Mouse (Mus musculus) limb, embryonic 11.5 days (tissue): Measurements from ENCODE around the gene Aff3. TPM values are rescaled to one million over a fixed set of nuclear protein-coding genes. Genes with fewer than 3 reads are reported as not detected.

Experiments used
- ATAC-seq: fragments of 200-750 bp; cut with Nextera tagmentation; 2 replicates; pipeline ENCODE4 v1.8.0; 2017; ENCODE audit warnings: low read depth; ENCODE audit not compliant: insufficient number of reproducible peaks, low FRiP score, low TSS enrichment
- DNase-seq: peaks from one replicate; pipeline ENCODE4 v3.0.0-alpha.2; 2015; ENCODE audit warnings: low spot score
- H3K27ac ChIP-seq: fragments of 300-500 bp; sonication (generic); replicated peaks from 2 replicates; pipeline ENCODE4 v1.5.1; 2014; ENCODE audit warnings: low read depth, mild to moderate bottlenecking, low read length
- H3K27me3 ChIP-seq: fragments of 300-500 bp; sonication (generic); 2 replicates; pipeline ENCODE4 v1.6.1; 2014; ENCODE audit warnings: mild to moderate bottlenecking, low read length, mixed read lengths; ENCODE audit not compliant: control insufficient read depth, insufficient read depth
- H3K36me3 ChIP-seq: fragments of 300-500 bp; sonication (generic); 2 replicates; pipeline ENCODE4 v1.6.1; 2014; ENCODE audit warnings: mild to moderate bottlenecking, low read length, moderate library complexity, mixed read lengths; ENCODE audit not compliant: control insufficient read depth, insufficient read depth
- H3K4me1 ChIP-seq: fragments of 300-500 bp; sonication (generic); 2 replicates; pipeline ENCODE4 v1.6.1; 2014; ENCODE audit warnings: low read length, mixed read lengths; ENCODE audit not compliant: control insufficient read depth, insufficient read depth
- H3K4me2 ChIP-seq: fragments of 300-500 bp; sonication (generic); 2 replicates; pipeline ENCODE4 v1.6.1; 2014; ENCODE audit warnings: low read depth, mild to moderate bottlenecking, moderate library complexity; ENCODE audit not compliant: severe bottlenecking
- H3K4me3 ChIP-seq: fragments of 300-500 bp; sonication (generic); 2 replicates; pipeline ENCODE4 v1.5.1; 2014; ENCODE audit warnings: low read depth, low read length
- H3K9ac ChIP-seq: fragments of 300-500 bp; sonication (generic); 2 replicates; pipeline ENCODE4 v1.6.1; 2014; ENCODE audit warnings: mild to moderate bottlenecking, low read length
- H3K9me3 ChIP-seq: fragments of 300-500 bp; sonication (generic); 2 replicates; pipeline ENCODE4 v1.6.1; 2016; ENCODE audit warnings: low read length; ENCODE audit not compliant: control insufficient read depth
- WGBS: fragments of 180-500 bp; shearing (Covaris S2); extraction: QIAGEN DNeasy Blood & Tissue Kit; methylation state at CpG from one replicate; pipeline ENCODE4 v1.1.7; 2014; 5-methylcytosine and 5-hydroxymethylcytosine counted together
- polyA plus RNA-seq: library from polyadenylated mRNA; unstranded; fragments of >200 nt; fragmentation: Nextera tagmentation; extraction: Ambion mirVana; gene quantifications from 2 replicates; pipeline ENCODE4 v1.2.1, GENCODE M21; 2014

Gene Aff3
- polyA plus RNA-seq, 1 experiment from 2014 or later = 43.9 TPM

DNA sequence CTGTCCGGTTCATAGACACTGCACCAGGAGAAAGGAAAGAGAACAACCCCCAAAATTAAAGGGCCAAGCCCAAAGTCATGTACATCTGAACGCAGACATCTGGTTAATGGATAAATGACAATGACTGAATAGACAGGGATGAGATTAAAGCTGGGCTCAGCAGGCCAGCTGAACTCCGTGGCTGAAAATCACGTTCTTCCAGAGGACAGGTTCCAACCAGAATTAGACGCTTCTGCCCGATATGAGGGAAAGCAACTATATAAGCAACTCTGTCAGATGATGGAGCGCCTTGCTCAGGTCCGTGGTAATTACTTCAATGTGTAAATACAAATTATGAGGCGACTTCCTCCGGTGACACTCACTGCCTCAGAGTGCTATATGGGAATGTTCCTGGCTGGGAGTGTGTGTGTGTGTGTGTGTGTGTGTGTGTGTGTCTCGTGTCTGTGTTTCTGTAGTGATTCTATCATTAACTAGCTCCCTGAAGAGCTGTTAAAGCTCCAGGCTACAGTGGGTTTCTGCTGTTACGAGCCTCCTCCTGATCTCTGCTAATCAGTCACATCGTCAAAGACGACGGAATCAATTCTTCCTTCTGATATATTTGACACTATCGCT lies 127.7 kb downstream of the Aff3 start:
- Histone ChIP-seq H3K36me3 (peaks cover 3% of the 10 kb centered on the region; the same call in 1 of the 2 replicates), H3K27ac (no peak overlapping the region), H3K27me3 (no peaks in the 10 kb centered on the region), H3K9me3 (no peaks in the 10 kb centered on the region), H3K9ac (no peak overlapping the region), H3K4me1 (no peaks in the 10 kb centered on the region), H3K4me3 (no peak overlapping the region), H3K4me2 (no peak overlapping the region)
- WGBS = 55% methylated on average over 16 of the region's 16 CpGs
- no peak for DNase-seq
- no peak for ATAC-seq

DNA sequence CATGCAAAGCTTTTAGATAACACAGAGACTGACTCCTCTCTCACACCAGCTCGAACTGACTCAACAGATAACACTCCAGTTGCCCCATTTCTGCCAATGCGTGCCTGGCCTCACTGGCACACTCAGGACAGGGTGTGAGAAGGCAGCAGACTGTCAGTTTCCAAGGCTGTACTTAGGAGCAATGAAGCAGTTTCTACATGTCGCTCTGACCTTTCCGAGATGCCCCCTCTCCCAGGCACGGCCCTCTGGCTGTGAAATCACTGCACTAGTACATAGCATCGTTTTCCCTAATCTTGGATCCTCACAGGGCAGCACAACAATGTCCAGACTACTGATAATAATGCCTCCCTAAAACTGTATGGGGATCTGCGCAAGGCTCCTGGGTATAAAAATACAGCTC lies 132.2 kb downstream of the Aff3 start:
- 91% methylated on average over 7 of the region's 7 CpGs for WGBS
- ATAC-seq (no peak), DNase-seq (no peak)
- Histone ChIP-seq H3K36me3 (peaks cover 3% of the 10 kb centered on the region; the same call in 1 of the 2 replicates), H3K27ac (no peak overlapping the region), H3K9me3 (no peaks in the 10 kb centered on the region), H3K4me1 (no peaks in the 10 kb centered on the region), H3K4me2 (no peak overlapping the region), H3K4me3 (no peak overlapping the region), H3K9ac (no peak overlapping the region), H3K27me3 (no peaks in the 10 kb centered on the region)

DNA sequence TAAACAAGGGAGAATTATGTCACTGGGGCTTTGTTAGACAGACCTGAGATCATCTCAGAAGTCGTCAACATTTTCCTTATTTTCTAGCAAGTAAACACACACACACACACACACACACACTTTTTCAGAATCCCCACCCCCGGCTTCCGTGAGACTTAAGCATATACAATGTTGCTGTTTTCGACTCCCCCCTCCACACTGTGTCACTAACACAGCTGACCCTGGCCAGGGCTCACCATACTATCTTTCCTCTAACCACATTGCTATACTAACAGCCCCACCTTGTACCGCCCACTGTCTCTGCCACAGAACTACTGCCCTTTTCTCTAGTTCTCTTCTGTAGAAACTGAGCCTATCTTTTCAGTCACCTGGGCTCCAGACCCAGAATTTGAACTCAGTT lies 136.1 kb downstream of the Aff3 start:
- WGBS = 84% methylated on average over 5 of the region's 5 CpGs
- DNase-seq (no peak), ATAC-seq (no peak)
- Histone ChIP-seq H3K9me3 (no peaks in the 10 kb centered on the region), H3K4me3 (no peak overlapping the region), H3K4me2 (no peak overlapping the region), H3K27ac (no peak overlapping the region), H3K27me3 (no peaks in the 10 kb centered on the region), H3K36me3 (peaks cover 3% of the 10 kb centered on the region; the same call in 1 of the 2 replicates), H3K9ac (no peak overlapping the region), H3K4me1 (no peaks in the 10 kb centered on the region)

DNA sequence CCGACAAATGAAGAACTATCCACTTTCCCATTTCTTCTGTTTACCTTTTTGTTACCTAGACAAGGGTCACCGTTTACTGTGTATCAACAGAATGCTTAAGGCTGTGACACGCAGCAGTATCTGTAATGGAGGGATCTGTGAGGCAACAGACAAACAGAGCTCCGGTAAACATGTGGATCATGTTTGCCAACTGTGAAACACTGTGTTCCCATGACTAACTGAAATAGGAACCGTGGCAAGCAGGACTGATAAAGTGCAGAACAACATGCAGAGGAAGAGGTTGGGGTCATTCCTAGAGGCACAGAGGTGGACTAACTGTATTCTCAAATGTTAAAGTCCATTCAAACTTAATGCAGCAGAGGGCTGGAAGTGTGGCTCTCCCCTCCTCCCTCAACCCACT lies 138.2 kb downstream of the Aff3 start:
- H3K36me3 ChIP-seq = peaks cover 3% of the 10 kb centered on the region; the same call in 1 of the 2 replicates
- 90% methylated on average over 5 of the region's 5 CpGs for WGBS

DNA sequence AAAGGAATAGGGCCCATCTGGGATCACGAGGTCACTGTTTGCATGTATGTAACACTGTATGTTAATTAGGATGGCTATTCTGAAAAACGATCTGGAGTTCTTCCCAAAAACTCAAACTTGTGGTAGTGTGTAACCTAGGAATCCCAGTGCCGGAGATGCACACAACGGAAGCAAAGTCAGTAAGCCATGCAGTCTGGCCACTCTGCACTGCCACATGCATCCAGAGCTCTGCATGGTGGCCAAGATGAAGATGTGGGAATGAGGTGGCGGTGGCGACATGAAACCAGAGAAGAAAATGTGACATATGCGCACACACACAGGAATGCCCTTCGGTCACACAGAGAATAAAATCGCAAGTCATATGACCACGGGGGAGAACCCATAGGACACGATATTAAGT lies 143.1 kb downstream of the Aff3 start:
- Histone ChIP-seq H3K27me3 (no peaks in the 10 kb centered on the region), H3K9ac (no peak overlapping the region), H3K4me1 (peaks cover under 1% of the 10 kb centered on the region), H3K36me3 (peaks cover 2% of the 10 kb centered on the region; the same call in 1 of the 2 replicates), H3K4me3 (no peak overlapping the region), H3K4me2 (no peak overlapping the region), H3K27ac (no peak overlapping the region), H3K9me3 (no peaks in the 10 kb centered on the region)
- ATAC-seq (no peak), DNase-seq (no peak)
- 97% methylated on average over 11 of the region's 11 CpGs for WGBS

More for the DNA sequence above, 138.2 kb downstream of the Aff3 start:
- Histone ChIP-seq H3K4me1 (no peaks in the 10 kb centered on the region), H3K27me3 (no peaks in the 10 kb centered on the region), H3K9me3 (no peaks in the 10 kb centered on the region), H3K4me2 (no peak overlapping the region), H3K9ac (no peak overlapping the region), H3K27ac (no peak overlapping the region), H3K4me3 (no peak overlapping the region)
- no peak for ATAC-seq
- no peak for DNase-seq

DNA sequence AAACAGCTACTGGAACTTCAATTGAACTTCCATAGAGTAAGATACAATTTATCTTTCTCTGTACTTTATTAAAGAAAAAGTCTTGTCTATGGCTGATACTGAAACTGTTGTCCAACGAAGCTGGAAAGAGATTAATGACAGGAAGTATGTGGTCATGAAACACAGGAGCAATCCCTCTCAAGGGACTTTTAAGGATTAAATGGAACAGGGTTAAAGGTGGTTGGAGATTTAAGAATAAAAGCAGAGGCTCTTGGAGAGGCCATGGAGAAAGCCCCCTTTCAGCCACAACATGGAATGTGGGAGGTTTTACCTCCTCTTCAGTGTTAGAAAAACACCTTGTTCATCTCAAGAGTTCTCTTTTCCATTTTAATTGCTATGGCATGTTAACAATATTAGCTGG lies 148.5 kb downstream of the Aff3 start:
- no peak overlapping the region for H3K4me2 ChIP-seq
- H3K9me3 ChIP-seq = no peaks in the 10 kb centered on the region
- no peak overlapping the region for H3K27ac ChIP-seq
- ATAC-seq = no peak
- H3K4me1 ChIP-seq = peaks cover 37% of the 10 kb centered on the region
- no peak overlapping the region for H3K4me3 ChIP-seq
- no peak for DNase-seq
- no peak overlapping the region for H3K9ac ChIP-seq
- H3K36me3 ChIP-seq = no peaks in the 10 kb centered on the region
- no peaks in the 10 kb centered on the region for H3K27me3 ChIP-seq
- WGBS = 22% methylated on average over 1 of the region's 1 CpGs

DNA sequence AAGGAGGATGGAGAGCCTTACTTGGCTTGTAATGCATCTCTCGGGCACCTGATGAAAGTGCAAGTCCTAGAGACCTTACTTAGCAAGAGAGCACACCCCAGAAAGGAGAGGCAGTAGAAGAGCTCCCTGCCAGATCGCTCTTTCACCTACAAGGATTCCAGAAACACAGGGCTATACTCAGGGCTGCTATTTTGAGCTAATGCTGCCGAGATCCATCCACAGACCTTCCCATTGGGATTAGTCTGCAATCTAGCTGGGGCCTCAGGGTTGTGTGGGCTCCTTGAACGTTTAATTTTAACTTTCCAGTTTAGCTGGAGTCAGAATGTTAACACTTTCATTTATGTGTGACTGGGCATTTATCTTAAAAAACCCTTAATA lies 150.1 kb downstream of the Aff3 start:
- DNase-seq (no peak), ATAC-seq (no peak)
- Histone ChIP-seq H3K4me2 (no peak overlapping the region), H3K4me3 (no peak overlapping the region), H3K27me3 (no peaks in the 10 kb centered on the region), H3K9ac (no peak overlapping the region), H3K36me3 (no peaks in the 10 kb centered on the region), H3K4me1 (peaks cover 46% of the 10 kb centered on the region), H3K27ac (no peak overlapping the region), H3K9me3 (no peaks in the 10 kb centered on the region)
- WGBS = 71% methylated on average over 4 of the region's 4 CpGs

DNA sequence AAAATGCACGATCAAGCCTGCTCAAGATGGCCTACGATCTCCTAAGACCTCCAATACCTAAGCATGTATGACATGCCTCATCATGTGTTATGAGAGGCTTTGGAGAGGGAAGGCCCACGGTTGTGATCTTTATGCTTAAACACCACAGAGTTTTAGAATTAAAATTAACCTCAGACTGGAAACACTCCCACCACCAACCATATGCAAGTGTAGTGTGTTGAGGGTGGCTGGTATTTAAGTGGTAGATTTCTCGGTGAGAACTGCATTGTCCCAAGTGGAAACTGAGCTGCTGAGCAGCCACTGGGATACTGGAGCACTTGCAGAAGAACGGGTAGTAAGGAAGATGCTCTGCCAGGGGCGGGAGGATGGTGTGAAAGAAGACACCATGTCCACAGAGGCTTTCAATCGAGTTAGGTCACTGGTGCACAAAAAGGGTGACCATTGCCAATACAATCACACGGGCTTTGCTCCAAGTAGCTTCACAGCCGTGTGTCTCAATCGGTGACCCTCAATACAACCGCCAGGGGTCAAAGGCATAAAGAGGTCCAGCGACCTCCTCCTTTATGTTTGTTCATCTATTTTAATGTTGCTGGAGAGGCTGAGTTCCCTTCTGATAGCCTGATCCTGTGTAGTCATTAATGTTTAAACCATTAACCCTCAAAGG lies 150.7 kb downstream of the Aff3 start:
- no peak overlapping the region for H3K27ac ChIP-seq
- WGBS = 83% methylated on average over 12 of the region's 12 CpGs
- H3K4me3 ChIP-seq = no peak overlapping the region
- no peaks in the 10 kb centered on the region for H3K27me3 ChIP-seq
- H3K4me2 ChIP-seq = no peak overlapping the region
- H3K9ac ChIP-seq = no peak overlapping the region
- no peaks in the 10 kb centered on the region for H3K36me3 ChIP-seq
- no peaks in the 10 kb centered on the region for H3K9me3 ChIP-seq
- ATAC-seq (no peak), DNase-seq (no peak)
- H3K4me1 ChIP-seq = peaks cover 49% of the 10 kb centered on the region
